Mouse (Mus musculus): Measurements from ENCODE around the gene Klk1b24. TPM values are rescaled to one million over a fixed set of nuclear protein-coding genes. Genes with fewer than 3 reads are reported as not detected.

The Klk1b24 gene
- polyA plus RNA-seq, 1 experiment from 2014 or later = not detected

DNA sequence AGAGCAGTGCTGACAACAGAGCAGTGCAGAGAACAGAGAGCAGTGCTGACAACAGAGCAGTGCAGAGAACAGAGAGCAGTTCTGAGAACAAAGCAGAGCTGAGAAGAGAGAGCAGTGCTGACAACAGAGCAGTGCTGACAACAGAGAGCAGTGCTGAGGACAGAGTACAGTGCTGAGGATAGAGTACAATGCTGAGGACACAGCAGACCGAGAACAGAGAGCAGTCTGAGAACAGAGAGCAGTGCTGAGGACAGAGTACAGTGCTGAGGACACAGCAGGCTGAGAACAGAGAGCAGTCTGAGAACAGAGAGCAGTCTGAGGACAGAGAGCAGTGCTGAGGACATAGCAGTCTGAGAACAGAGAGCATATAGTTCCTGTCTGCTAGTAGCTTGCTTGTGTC lies 52.7 kb downstream of the Klk1b24 start:
- Histone ChIP-seq H3K27ac (no peak overlapping the region), H3K4me3 (no peak overlapping the region), H3K9me3 (0 out of 2 replicates have a peak, but pooled peaks cover 5% of the 10 kb centered on the region), H3K4me1 (replicated peaks) (peaks cover 7% of the 10 kb centered on the region), H3K27me3 (ENCODE audit: insufficient read depth, poor library complexity, severe bottlenecking) (no peaks in the 10 kb centered on the region), H3K36me3 (no peaks in the 10 kb centered on the region)
- WGBS = 60% methylated on average over 1 of the region's 1 CpGs
- no peak for DNase-seq (ENCODE audit: low spot score)

GRCm38 (mm10) chr7:44241163-44241562 lies 53.1 kb downstream of the Klk1b24 start:
- Histone ChIP-seq H3K4me3 (no peak overlapping the region), H3K27me3 (ENCODE audit: insufficient read depth, poor library complexity, severe bottlenecking) (no peaks in the 10 kb centered on the region), H3K4me1 (replicated peaks) (peaks cover 9% of the 10 kb centered on the region), H3K27ac (no peak overlapping the region), H3K36me3 (no peaks in the 10 kb centered on the region), H3K9me3 (0 out of 2 replicates have a peak, but pooled peaks cover 5% of the 10 kb centered on the region)
- DNase-seq (ENCODE audit: low spot score) = no peak
- WGBS = 72% methylated on average over 2 of the region's 2 CpGs

Other genes starting within 250 kb of the Klk1b24 start
- not detected in 2 replicates for gene Klk1b8, start 237.6 kb upstream of the Klk1b24 start, polyA plus RNA-seq (2016; fragmentation: Nextera tagmentation; extraction: Ambion mirVana)
- not detected in 2 replicates for gene Klk1b1, start 221.5 kb upstream of the Klk1b24 start, polyA plus RNA-seq (2016; fragmentation: Nextera tagmentation; extraction: Ambion mirVana)
- not detected in 2 replicates for gene Klk1b9, start 212.2 kb upstream of the Klk1b24 start, polyA plus RNA-seq (2016; fragmentation: Nextera tagmentation; extraction: Ambion mirVana)
- not detected in 2 replicates for gene Klk1b11, start 192.4 kb upstream of the Klk1b24 start, polyA plus RNA-seq (2016; fragmentation: Nextera tagmentation; extraction: Ambion mirVana)
- not detected in 2 replicates for gene Klk1b26, start 176.1 kb upstream of the Klk1b24 start, polyA plus RNA-seq (2016; fragmentation: Nextera tagmentation; extraction: Ambion mirVana)
- not detected in 2 replicates for gene Klk1b27, start 135.9 kb upstream of the Klk1b24 start, polyA plus RNA-seq (2016; fragmentation: Nextera tagmentation; extraction: Ambion mirVana)
- not detected in 2 replicates for gene Klk1b21, start 85.9 kb upstream of the Klk1b24 start, polyA plus RNA-seq (2016; fragmentation: Nextera tagmentation; extraction: Ambion mirVana)
- gene Klk1b22, start 75.6 kb upstream of the Klk1b24 start, polyA plus RNA-seq (2016; fragmentation: Nextera tagmentation; extraction: Ambion mirVana) = not detected in 2 replicates
- gene Klk1b16, start 51.5 kb upstream of the Klk1b24 start, polyA plus RNA-seq (2016; fragmentation: Nextera tagmentation; extraction: Ambion mirVana) = not detected in 2 replicates
- gene Klk1b3, start 10.0 kb downstream of the Klk1b24 start, polyA plus RNA-seq (2016; fragmentation: Nextera tagmentation; extraction: Ambion mirVana) = not detected in 2 replicates
- not detected in 2 replicates for gene Klk1b4, start 19.2 kb downstream of the Klk1b24 start, polyA plus RNA-seq (2016; fragmentation: Nextera tagmentation; extraction: Ambion mirVana)
- gene Klk1b5, start 27.7 kb downstream of the Klk1b24 start, polyA plus RNA-seq (2016; fragmentation: Nextera tagmentation; extraction: Ambion mirVana) = not detected in 2 replicates
- gene Klk1, start 37.1 kb downstream of the Klk1b24 start, polyA plus RNA-seq (2016; fragmentation: Nextera tagmentation; extraction: Ambion mirVana) = not detected in 2 replicates
- gene Gm36864, start 47.9 kb downstream of the Klk1b24 start, polyA plus RNA-seq (2016; fragmentation: Nextera tagmentation; extraction: Ambion mirVana) = 0.10 TPM in 1 of 2 replicates, not detected in the other
- 1.0 and 1.5 TPM in 2 replicates for gene 1700028J19Rik, start 58.5 kb downstream of the Klk1b24 start, polyA plus RNA-seq (2016; fragmentation: Nextera tagmentation; extraction: Ambion mirVana)
- 173 and 174 TPM in 2 replicates for gene 2410002F23Rik, start 58.5 kb downstream of the Klk1b24 start, polyA plus RNA-seq (2016; fragmentation: Nextera tagmentation; extraction: Ambion mirVana)
- gene Acp4, start 69.1 kb downstream of the Klk1b24 start, polyA plus RNA-seq (2016; fragmentation: Nextera tagmentation; extraction: Ambion mirVana) = 0.09 and 0.12 TPM in 2 replicates
- not detected in 2 replicates for gene Gm15517, start 73.2 kb downstream of the Klk1b24 start, polyA plus RNA-seq (2016; fragmentation: Nextera tagmentation; extraction: Ambion mirVana)
- 1.8 and 2.1 TPM in 2 replicates for gene Clec11a, start 118.7 kb downstream of the Klk1b24 start, polyA plus RNA-seq (2016; fragmentation: Nextera tagmentation; extraction: Ambion mirVana)
- 1.2 and 4.6 TPM in 2 replicates for gene Shank1, start 122.0 kb downstream of the Klk1b24 start, polyA plus RNA-seq (2016; fragmentation: Nextera tagmentation; extraction: Ambion mirVana)
- gene Syt3, start 195.9 kb downstream of the Klk1b24 start, polyA plus RNA-seq (2016; fragmentation: Nextera tagmentation; extraction: Ambion mirVana) = 2.7 and 3.0 TPM in 2 replicates
- 2.1 and 2.7 TPM in 2 replicates for gene 1700008O03Rik, start 197.6 kb downstream of the Klk1b24 start, polyA plus RNA-seq (2016; fragmentation: Nextera tagmentation; extraction: Ambion mirVana)
- gene Lrrc4b, start 240.8 kb downstream of the Klk1b24 start, polyA plus RNA-seq (2016; fragmentation: Nextera tagmentation; extraction: Ambion mirVana) = 1.7 and 4.4 TPM in 2 replicates

All from hindbrain, embryonic 10.5 days (tissue).